Mouse (Mus musculus): ENCODE measurements at regions not wholly inside any gene's neighbourhood (a gene's known extent, or its start where the extent isn't known, plus 50 kb on each side); places are given as distances from the start of the nearest gene placed in this dataset.

GRCm38 (mm10) chr14:25190680-25191270 lies 268.2 kb upstream of the Zmiz1 start:
- TF ChIP-seq CTCF (conservative IDR thresholded peaks at IDR 0.05; ENCODE audit: low read length) (no peak), NANOG (IDR thresholded peaks at IDR 0.05; ENCODE audit: borderline replicate concordance, low read length) (no peak), POU5F1 (IDR thresholded peaks at IDR 0.05; ENCODE audit: borderline replicate concordance, low read length) (no peak)
